Mouse (Mus musculus) megakaryocyte, adult 5-6 weeks (primary cell): ENCODE measurements around the gene Ctrc. TPM values are rescaled to one million over a fixed set of nuclear protein-coding genes. Genes with fewer than 3 reads are reported as not detected.

Experiments used
- ATAC-seq: 2 replicates; pipeline ENCODE4 v1.8.0; 2016; ENCODE audit warnings: mild to moderate bottlenecking, inconsistent platforms; ENCODE audit not compliant: poor library complexity, severe bottlenecking
- total RNA-seq, 2 experiments: library from RNA; stranded (forward) in 1 of 2; stranded (reverse) in 1 of 2; fragments of 153-499, 151-499 nt in 1 of 2; fragments of 221-1000, 200-1000 nt in 1 of 2; gene quantifications; 2 replicates each; pipeline versions ENCODE4 v1.2.3 to v1.2.4; 2015 to 2017

Gene Ctrc
- not detected in 2 replicates for total RNA-seq (2015)
- not detected in 2 replicates for total RNA-seq (2017)

- no peak for ATAC-seq
Measured at GRCm38 (mm10) chr4:141845999-141846398, at the start of gene Ctrc. Gene Ctrc, minus strand, starts transcription at chr4:141846359.

DNA sequence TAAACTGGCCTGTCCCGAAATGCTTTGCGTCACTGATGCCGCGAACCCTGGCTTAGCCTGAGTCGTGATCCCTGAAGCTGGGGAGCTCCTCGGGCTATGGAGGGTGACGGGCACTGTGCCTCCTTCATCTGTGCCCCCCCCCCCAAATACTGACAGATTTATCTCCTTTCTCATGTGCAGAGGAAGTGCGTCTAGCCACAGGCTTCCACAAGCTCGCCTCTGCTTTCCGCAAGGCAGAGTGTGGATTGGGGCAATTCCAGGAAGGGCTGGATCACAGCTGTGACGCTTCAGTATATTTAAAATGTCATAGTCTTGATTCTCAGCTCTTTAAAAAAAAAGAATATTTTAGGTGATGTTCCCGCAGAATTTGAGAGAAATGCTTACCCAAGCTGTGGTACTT, 49.6 kb upstream of the Ctrc start:
- ATAC-seq: no peak

- ATAC-seq: no peak
Measured at GRCm38 (mm10) chr4:141893157-141893784, 47.1 kb upstream of the Ctrc start.

- ATAC-seq: no peak
Measured at GRCm38 (mm10) chr4:141886385-141886968, 40.3 kb upstream of the Ctrc start.

GRCm38 (mm10) chr4:141885451-141885850, 39.3 kb upstream of the Ctrc start:
- no peak for ATAC-seq

DNA sequence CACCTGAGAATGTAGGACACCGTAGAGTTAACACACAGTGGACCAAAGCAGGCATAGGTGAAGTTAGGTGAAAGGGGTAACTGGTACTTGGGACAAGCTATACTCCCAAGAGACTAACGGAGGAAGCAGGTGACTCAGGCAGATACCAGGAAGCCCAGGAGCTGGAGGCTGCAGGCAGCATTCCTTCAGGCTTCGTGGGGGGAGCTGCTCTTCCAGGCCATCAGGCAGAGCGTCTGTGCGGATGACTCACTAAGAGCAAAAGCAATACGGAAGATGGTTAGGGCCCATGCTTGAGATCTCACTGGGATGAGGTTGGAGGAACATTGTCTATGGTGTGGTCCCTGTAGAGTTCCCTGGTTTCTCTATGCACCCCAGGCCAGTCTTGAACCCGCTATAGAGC, 36.7 kb upstream of the Ctrc start:
- no peak for ATAC-seq

DNA sequence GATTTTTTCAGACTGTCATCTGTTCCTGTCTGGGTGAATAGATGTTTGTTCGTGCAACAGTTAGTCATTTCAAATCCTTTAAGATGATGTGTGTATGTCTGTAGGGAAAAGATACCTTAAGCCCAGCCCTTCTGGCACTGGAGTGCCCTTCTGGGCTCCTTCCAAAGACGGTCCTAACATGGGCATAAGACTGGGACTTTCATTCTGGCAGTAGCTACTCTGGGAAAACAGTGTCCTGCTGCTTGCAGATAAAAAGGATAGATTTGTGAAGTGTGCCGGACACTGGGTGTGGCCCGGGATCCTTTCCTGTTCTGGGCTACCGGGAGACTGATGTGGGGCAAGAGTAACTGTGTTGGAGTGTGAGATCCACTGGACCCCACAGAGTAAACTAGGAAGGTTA, 35.8 kb upstream of the Ctrc start:
- no peak for ATAC-seq

DNA sequence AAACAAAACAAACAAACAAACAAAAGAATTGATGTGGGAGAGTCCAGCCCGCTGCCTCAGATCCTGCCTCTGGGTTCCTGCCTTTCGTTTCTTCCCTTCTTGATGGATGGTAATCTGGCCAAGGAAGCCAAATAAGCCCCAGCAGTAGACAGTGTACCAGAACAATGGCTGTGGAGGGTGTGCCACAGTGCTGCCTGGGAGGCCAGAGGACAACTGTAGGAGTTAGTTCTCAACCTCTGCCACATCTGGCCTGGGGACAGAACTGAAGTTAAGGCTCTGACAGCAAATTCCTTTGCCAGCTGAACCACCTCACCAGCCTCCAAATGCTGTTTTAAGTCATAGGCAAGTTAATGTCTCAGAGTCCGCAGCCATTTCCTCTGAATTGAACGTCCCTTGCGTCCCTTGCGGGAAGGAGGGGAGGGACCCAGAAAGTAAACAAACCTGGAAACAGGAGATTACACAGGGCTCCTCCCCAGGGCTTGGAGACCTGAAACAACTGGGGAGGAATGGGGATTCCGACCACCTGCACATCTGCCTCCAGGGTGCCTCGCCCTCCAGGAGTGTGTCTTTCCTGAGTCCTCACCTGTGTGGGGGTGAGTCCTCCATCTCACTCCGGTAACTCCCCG, 35.2 kb upstream of the Ctrc start:
- no peak for ATAC-seq

DNA sequence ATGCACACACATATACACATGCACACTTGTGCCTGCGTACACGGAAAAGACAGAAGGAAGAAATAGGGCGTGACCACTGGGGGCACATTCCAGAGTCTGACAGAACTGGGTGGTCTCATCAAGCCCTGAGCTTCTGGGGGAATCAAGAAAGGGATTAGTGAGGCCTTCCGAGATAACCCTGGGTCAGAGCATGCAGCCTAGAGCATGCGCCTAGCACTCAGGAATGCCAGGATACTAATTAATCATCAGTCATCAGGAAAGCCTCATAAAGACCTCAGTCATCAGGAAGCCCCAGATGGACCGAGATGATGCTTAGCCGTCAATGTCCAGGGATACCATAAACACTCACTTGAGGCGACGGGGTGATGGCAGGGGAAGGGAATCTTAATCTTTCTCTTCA, 33.7 kb upstream of the Ctrc start:
- no peak for ATAC-seq

- no peak for ATAC-seq
Measured at GRCm38 (mm10) chr4:141879074-141879473, 32.9 kb upstream of the Ctrc start.

DNA sequence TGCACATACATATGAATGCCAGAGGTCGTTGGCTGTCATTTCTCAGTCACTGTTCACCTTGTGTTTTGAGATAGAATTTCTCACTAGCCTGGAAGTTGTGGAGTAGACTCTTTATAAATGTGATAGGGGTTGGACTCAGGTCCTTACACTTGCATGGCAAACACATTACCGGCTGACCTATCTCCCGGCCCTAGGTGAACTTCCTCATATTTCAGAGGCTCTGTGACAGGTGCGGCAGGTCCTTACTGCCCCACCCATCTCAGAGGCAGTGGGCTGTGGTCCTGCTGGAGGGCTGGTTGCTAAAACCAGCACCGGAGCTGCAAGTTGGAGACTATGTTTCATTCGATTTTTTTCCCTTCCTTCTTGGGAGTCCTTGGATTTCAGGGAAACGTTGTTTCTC, 32.5 kb upstream of the Ctrc start:
- ATAC-seq: no peak

DNA sequence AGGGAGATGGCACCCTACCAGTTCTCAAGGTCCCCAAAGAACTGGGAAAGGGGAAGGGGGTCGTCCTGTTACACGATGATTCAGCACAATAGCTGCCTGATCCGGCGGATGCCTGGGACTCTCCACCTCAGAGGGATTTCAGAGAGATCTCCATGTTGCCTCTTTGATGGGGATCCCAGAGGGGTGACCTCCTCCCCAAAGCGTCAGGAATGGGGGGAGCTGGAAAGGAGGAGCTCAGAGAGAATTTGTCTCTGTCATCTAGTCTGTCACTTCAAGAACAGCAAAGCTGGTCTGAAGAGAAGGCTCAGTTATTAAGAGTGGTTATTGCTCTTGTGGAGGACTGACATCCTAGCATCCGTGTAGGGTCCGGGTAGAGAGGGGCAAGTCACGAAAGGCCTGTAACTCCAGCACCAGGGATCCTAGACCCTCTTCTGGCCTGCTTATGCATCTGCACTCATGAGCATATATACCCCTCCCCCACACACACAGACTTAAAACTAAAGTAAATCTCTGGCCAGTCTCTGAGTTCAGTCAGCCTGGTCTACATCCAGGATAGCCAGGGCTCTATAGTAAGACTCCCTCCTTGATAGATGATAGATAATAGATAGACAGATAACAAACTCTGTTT, 29.4 kb upstream of the Ctrc start:
- ATAC-seq: no peak

DNA sequence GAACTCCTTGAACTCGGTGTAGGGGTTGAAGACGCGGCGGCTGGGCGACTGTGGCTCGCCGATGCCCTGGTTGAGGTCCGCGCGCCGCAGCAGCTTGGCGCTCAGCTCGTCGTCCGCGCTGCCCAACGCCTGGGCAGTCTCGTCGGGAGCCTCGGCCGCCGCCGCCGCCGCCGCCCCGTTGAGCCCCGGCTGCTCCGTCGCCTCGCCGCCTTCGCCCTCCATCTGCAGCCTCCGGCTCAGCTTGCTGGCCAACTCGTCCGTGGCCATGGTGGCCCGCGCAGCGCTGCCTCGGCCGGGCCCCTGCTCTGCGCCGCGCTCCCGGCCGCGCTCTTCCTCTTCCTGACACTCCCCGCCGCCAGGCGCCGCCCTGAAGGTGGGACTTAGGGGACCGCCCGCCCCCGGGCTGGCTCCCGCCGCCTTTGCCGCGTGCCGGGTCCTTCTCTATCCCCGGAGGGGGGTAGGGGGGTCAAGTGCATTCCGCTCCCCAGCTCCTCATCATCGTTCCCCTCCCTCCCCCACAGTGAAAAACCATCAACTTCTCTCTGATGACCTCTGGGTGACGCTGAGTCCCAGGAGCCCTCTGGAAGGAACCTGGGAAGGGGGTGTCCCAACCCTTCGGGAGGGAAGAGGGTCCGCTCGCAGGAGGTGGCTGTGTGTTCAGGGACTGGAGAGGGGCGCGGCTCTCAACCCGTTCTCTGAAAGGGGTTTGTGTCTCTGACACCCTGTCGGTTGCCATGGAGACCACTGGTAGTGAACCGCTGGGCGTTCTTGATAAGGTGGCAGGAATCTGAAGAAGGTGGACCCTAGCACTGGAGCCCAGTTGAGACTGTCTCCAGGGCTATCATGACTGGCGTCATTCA, 28.7 kb upstream of the Ctrc start, which contains the start of gene Efhd2:
TSS of gene Efhd2 (minus strand) at position 320 of the 860 bp plus-strand sequence.
- ATAC-seq: peak; percentile 76

DNA sequence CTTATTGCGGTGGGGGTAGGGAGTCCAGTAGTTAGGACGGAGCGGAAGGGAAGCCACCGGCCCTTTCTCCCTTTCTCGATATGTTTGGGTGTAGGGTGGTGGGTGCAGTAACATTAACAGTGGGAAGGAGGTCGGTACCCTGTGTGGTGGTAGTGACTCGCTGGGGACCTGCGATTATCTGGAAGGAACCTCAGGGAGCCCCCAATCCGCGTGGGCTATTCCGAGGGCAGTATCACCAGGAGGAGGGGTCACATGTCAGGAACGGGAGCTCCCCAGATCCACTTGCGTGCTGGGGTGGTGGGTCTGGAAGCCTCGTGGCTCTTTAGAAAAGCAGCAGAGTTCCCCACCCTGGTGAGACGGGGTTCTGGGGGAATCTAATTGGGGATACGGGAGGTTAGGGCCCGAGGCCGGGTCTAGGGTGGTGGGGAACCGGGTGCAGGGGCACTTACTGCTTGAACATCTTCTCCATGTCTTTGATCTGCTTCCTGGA, 28.0 kb upstream of the Ctrc start:
- no peak for ATAC-seq

- ATAC-seq: no peak
Measured at GRCm38 (mm10) chr4:141872977-141873376, 26.8 kb upstream of the Ctrc start.

- no peak for ATAC-seq
Measured at GRCm38 (mm10) chr4:141871909-141872308, 25.8 kb upstream of the Ctrc start.

GRCm38 (mm10) chr4:141871333-141871725, 25.2 kb upstream of the Ctrc start:
- ATAC-seq: 0 out of 2 replicates have a peak, but pooled peaks have one; percentile 5

- ATAC-seq: peak; percentile 68
Measured at GRCm38 (mm10) chr4:141870666-141871332, 24.6 kb upstream of the Ctrc start.

DNA sequence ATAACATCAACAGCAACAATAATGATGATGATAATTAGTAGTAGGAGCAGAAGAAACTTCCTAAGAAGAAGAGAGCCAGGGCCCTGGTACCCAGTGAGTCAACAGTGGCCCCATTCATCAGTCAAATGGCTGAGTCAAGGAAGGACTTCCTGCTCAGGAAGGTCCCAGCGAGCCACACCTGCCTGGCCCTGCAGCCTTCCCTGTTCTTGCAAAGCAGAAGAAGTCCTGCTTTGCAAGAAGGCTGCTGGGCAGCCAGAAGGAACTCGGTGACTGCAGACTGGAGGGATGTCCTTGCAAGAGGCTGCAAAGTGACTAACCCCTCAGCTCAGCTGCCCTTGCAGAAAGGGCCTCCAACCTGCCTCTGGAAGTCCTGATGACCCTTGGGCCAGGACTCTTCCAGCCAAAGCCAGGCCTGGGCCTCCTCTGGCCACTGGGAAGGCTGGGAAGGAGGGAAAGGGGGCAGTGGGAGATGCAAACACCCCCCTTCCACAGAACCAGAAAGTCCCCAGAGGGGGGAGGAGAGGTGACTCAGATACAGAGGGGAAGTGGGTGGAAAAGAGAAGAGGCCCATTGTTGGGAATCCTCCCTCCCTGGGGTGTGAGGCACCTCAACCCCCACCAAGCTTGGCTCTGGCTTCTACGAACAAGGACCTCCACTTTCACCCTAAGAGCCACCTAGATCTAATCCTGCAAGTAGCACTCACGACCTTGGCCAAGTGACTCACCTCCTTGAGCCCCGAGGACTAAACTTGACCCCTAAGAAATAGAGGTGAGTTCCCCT, 23.5 kb upstream of the Ctrc start:
- ATAC-seq: peak; percentile 15; the same call in 1 of the 2 replicates
